Mouse (Mus musculus): Measurements from ENCODE around the gene Cwf19l2.
"Not testable (repeated sequence)": the region's sequence is repeated elsewhere in the genome, so short reads cannot be mapped to it uniquely, and the experiment has no call there.

Cwf19l2 gene

GRCm38 (mm10) chr9:3403251-3404208 lies at the start of gene Cwf19l2:
Cwf19l2 (plus strand) TSS chr9:3403592.
- peak; percentile 81 for DNase-seq

GRCm38 (mm10) chr9:3376323-3376722 lies 27.1 kb upstream of the Cwf19l2 start:
- not testable (repeated sequence) for DNase-seq

DNA sequence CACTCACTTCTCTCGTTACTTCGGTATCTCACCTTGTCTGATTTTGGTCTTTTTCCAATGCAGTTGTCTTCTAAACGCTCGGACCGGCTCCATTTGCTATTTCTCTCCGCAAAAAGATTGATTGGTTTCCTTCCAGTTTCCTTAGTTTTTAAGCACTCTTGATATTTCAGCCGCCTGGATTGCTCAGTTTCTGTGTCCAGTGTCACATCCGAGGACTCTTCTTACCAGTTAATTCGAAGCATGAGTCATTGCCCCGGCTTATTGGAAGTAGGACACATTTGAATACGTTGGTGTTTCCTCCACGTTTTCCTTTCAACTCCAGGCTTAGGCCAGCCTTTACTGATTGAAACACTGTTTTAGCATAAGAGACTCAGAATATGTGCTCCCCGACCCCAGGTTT lies 980 bp downstream of the Cwf19l2 start:
- DNase-seq: peak; percentile 12

- DNase-seq: not testable (repeated sequence)
Observed at GRCm38 (mm10) chr9:3439555-3440300, 36.3 kb downstream of the Cwf19l2 start.

DNA sequence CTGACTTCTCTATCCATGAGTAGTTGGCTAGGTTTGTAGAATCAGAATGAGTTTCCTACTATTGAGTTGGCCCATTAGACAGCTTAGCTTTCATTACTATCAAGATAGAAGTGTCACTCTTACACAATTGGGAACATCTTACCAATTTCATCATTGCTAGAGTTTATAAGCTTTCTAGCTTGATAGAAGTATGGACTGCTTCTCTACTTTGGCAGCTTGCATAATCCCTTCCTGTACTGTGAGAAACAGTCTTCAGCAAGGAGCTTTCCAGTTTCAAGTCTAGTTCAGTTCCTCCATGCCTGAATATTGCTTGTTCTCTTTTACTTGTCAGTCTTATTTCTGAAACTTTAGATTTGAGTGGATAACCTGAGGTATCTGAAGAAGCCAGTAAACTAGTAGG lies 68.5 kb downstream of the Cwf19l2 start:
- DNase-seq: no peak

GRCm38 (mm10) chr9:3518645-3519044 lies 115.3 kb downstream of the Cwf19l2 start:
- no peak for DNase-seq

DNA sequence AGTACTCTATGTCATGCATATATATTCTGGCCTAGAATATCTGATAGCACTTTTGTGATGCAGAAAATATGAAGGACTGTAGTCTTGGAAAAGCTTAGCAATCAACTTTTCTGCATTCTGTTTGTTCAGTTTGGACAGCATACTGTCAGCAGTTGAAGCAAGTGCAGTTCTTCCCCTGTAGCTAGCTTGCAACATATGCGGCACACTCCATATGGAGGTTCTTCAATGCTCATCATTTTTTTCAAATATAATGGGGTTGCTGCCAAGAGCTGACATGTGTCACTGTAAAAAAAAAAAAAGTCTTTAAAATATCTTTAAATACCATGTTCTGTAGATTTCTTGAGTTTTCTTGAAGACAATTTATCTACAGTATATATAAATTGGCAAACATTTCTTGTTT lies 115.8 kb downstream of the Cwf19l2 start:
- DNase-seq: no peak

GRCm38 (mm10) chr9:3521031-3521430 lies 117.6 kb downstream of the Cwf19l2 start:
- DNase-seq: no peak

Data from thymus, postnatal 25 days (tissue).